Mouse (Mus musculus) spleen, adult 2 months (tissue): ENCODE data around the gene 5430419D17Rik.

Source experiments
- CTCF ChIP-seq: fragments of 200-500 bp; IDR thresholded peaks from 2 replicates; pipeline ENCODE4 v1.5.1; 2011; ENCODE audit warnings: mild to moderate bottlenecking, inconsistent platforms; ENCODE audit not compliant: insufficient read depth, insufficient read length, insufficient replicate concordance; ENCODE audit errors: extremely low read depth
- POLR2A ChIP-seq: fragments of 200-500 bp; IDR thresholded peaks from 2 replicates; pipeline ENCODE4 v1.6.1; 2011; ENCODE audit warnings: low read depth, low read length, inconsistent platforms

- TF ChIP-seq POLR2A: no peak
- no peak for TF ChIP-seq CTCF
Observed at GRCm38 (mm10) chr7:131130021-131130420, 44.2 kb upstream of the 5430419D17Rik start.
